Mouse (Mus musculus) myocyte (in vitro differentiated cells): Measurements from ENCODE around the gene Psmd1. TPM values are rescaled to one million over a fixed set of nuclear protein-coding genes. Genes with fewer than 3 reads are reported as not detected.

Experiments used
- H3K27me3 ChIP-seq: one replicate; pipeline ENCODE4 v1.6.1; 2011; ENCODE audit not compliant: control insufficient read depth, insufficient read depth, insufficient read length
- H3K36me3 ChIP-seq: one replicate; pipeline ENCODE4 v1.6.1; 2011; ENCODE audit not compliant: control insufficient read depth, insufficient read depth
- H3K4me2 ChIP-seq: one replicate; pipeline ENCODE4 v1.6.1; 2011; ENCODE audit warnings: low read depth, control low read depth
- H3K4me3 ChIP-seq: one replicate; pipeline ENCODE4 v1.5.1; 2011; ENCODE audit warnings: mild to moderate bottlenecking, control low read depth, moderate library complexity
- H3K79me2 ChIP-seq: one replicate; pipeline ENCODE4 v1.6.1; 2011; ENCODE audit not compliant: control insufficient read depth, insufficient read depth
- H3ac ChIP-seq: one replicate; pipeline ENCODE4 v1.6.1; 2011; ENCODE audit not compliant: control insufficient read depth, insufficient read length
- CEBPB ChIP-seq: IDR thresholded peaks from 2 replicates; pipeline ENCODE4 v1.6.1; 2011; ENCODE audit warnings: mild to moderate bottlenecking, moderate library complexity; ENCODE audit not compliant: poor library complexity, insufficient read depth, severe bottlenecking
- E2F4 ChIP-seq: IDR thresholded peaks from one replicate; pipeline ENCODE4 v1.6.1; 2011; ENCODE audit warnings: mild to moderate bottlenecking, control low read depth, moderate library complexity; ENCODE audit not compliant: insufficient read depth
- MAX ChIP-seq: IDR thresholded peaks from one replicate; pipeline ENCODE4 v1.6.1; 2011; ENCODE audit warnings: low read depth, mild to moderate bottlenecking, control low read depth
- MYOD1 ChIP-seq, 3 experiments: IDR thresholded peaks; one replicate each; pipeline ENCODE4 v1.6.1; 2011; ENCODE audit warnings: control low read depth in 2 of 3, low read depth in 2 of 3, mild to moderate bottlenecking in 2 of 3, moderate library complexity in 1 of 3; ENCODE audit not compliant: insufficient read length in 2 of 3, control insufficient read depth in 1 of 3
- MYOG ChIP-seq, 3 experiments: IDR thresholded peaks; one replicate each; pipeline ENCODE4 v1.6.1; 2011; ENCODE audit warnings: control low read depth in 2 of 3, low read depth in 2 of 3, mild to moderate bottlenecking in 2 of 3; ENCODE audit not compliant: insufficient read length in 2 of 3, control insufficient read depth in 1 of 3, insufficient read depth in 1 of 3
- POLR2A ChIP-seq: IDR thresholded peaks from one replicate; pipeline ENCODE4 v1.6.1; 2011; ENCODE audit warnings: low read depth, mild to moderate bottlenecking, control low read depth, moderate library complexity; ENCODE audit not compliant: insufficient read length
- POLR2AphosphoS2 ChIP-seq: IDR thresholded peaks from one replicate; pipeline ENCODE4 v1.6.1; 2011; ENCODE audit warnings: low read depth, control low read depth; ENCODE audit not compliant: insufficient read length
- REST ChIP-seq: IDR thresholded peaks from one replicate; pipeline ENCODE4 v1.6.1; 2011; ENCODE audit warnings: mild to moderate bottlenecking, control low read depth, moderate library complexity; ENCODE audit not compliant: insufficient read depth, insufficient read length
- SRF ChIP-seq: IDR thresholded peaks from one replicate; pipeline ENCODE4 v1.6.1; 2011; ENCODE audit warnings: low read depth; ENCODE audit not compliant: control insufficient read depth, insufficient read length
- TCF12 ChIP-seq: IDR thresholded peaks from one replicate; pipeline ENCODE4 v1.6.1; 2011; ENCODE audit warnings: mild to moderate bottlenecking, control low read depth; ENCODE audit not compliant: poor library complexity, insufficient read depth, severe bottlenecking
- TCF3 ChIP-seq: IDR thresholded peaks from one replicate; pipeline ENCODE4 v1.6.1; 2011; ENCODE audit warnings: low read depth, control low read depth; ENCODE audit not compliant: insufficient read length
- USF1 ChIP-seq: IDR thresholded peaks from one replicate; pipeline ENCODE4 v1.6.1; 2011; ENCODE audit warnings: low read depth, mild to moderate bottlenecking, control low read depth, moderate library complexity
- polyA plus RNA-seq: library from polyadenylated mRNA; unstranded; fragments of >200 nt; fragmentation: generic; extraction: Trizol; gene quantifications from one replicate; pipeline ENCODE4 v1.2.1, GENCODE M21; 2012; ENCODE audit warnings: missing spikeins

Psmd1 gene
- polyA plus RNA-seq, 1 experiment = 97.2 TPM

DNA sequence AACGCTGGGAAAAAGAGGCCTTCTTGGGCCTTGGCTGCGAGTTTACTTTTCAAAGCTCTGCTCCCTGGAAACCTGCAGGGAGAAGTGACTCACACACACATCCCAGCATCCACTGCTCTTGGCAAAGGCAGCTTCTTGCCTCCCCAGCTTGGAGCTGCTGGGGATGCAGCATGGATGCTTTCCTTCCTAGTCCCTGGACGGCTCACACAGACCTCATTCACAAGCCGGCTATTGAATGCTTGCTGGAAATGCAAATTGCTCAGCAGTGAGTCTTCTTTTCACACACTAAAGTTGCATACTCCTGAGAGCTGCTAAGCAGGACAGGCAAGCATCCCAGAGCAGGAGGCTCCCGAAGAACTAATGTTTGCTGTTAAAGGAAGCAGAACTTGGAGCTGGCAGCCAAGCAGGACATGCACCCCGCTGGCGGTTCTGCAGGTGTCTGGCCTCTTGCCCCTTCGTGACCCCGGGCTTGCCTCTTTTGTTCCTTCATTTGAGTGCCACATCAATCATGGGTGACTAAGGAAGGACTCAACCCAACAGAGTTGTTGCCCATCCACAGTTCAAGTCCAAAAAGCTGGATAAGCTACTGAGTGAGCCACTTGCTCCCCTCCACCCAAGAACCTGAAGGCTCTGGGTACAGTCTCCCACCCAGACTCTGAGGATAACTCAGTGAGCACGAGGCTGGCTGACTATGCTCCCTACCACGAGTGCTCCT lies 31.8 kb upstream of the Psmd1 start:
- Histone ChIP-seq H3K27me3 (peaks cover 17% of the 10 kb centered on the region), H3K4me2 (no peak overlapping the region), H3ac (no peak overlapping the region), H3K36me3 (no peaks in the 10 kb centered on the region), H3K4me3 (no peak overlapping the region), H3K79me2 (no peaks in the 10 kb centered on the region)
- no peak for TF ChIP-seq E2F4
- TF ChIP-seq MYOD1 (IDR thresholded peaks at IDR 0.05; ENCODE audit: control insufficient read depth in 1 of 3, insufficient read length in 2 of 3, low read depth in 2 of 3) = no peak
- no peak for TF ChIP-seq TCF3
- TF ChIP-seq SRF = no peak
- TF ChIP-seq POLR2AphosphoS2 = no peak
- no peak for TF ChIP-seq MYOG (IDR thresholded peaks at IDR 0.05; ENCODE audit: control insufficient read depth in 1 of 3, insufficient read depth in 1 of 3, insufficient read length in 2 of 3, low read depth in 2 of 3)
- no peak for TF ChIP-seq TCF12
- TF ChIP-seq CEBPB = no peak
- no peak for TF ChIP-seq MAX
- TF ChIP-seq USF1 = no peak
- TF ChIP-seq POLR2A = no peak
- no peak for TF ChIP-seq REST

- TF ChIP-seq MYOG (IDR thresholded peaks at IDR 0.05; ENCODE audit: control insufficient read depth in 1 of 3, insufficient read depth in 1 of 3, insufficient read length in 2 of 3, low read depth in 2 of 3) (no peak), SRF (no peak), USF1 (no peak), TCF12 (no peak), POLR2A (no peak), MAX (no peak), REST (no peak), TCF3 (no peak), POLR2AphosphoS2 (no peak), E2F4 (no peak), CEBPB (no peak), MYOD1 (IDR thresholded peaks at IDR 0.05; ENCODE audit: control insufficient read depth in 1 of 3, insufficient read length in 2 of 3, low read depth in 2 of 3) (no peak)
Measured at GRCm38 (mm10) chr1:86038191-86038951, 25.8 kb upstream of the Psmd1 start.

GRCm38 (mm10) chr1:86040131-86040530 lies 24.1 kb upstream of the Psmd1 start:
- Histone ChIP-seq H3ac (no peak overlapping the region), H3K4me3 (no peak overlapping the region), H3K79me2 (no peaks in the 10 kb centered on the region), H3K36me3 (no peaks in the 10 kb centered on the region), H3K4me2 (no peak overlapping the region), H3K27me3 (peaks cover 15% of the 10 kb centered on the region)
- TF ChIP-seq CEBPB = no peak
- TF ChIP-seq MYOD1 (IDR thresholded peaks at IDR 0.05; ENCODE audit: control insufficient read depth in 1 of 3, insufficient read length in 2 of 3, low read depth in 2 of 3) = no peak
- TF ChIP-seq SRF = no peak
- no peak for TF ChIP-seq POLR2AphosphoS2
- no peak for TF ChIP-seq TCF3
- no peak for TF ChIP-seq TCF12
- TF ChIP-seq MYOG (IDR thresholded peaks at IDR 0.05; ENCODE audit: control insufficient read depth in 1 of 3, insufficient read depth in 1 of 3, insufficient read length in 2 of 3, low read depth in 2 of 3) = no peak
- no peak for TF ChIP-seq REST
- no peak for TF ChIP-seq MAX
- TF ChIP-seq E2F4 = no peak
- TF ChIP-seq USF1 = no peak
- no peak for TF ChIP-seq POLR2A

More at GRCm38 (mm10) chr1:86038191-86038951, 25.8 kb upstream of the Psmd1 start:
- H3K27me3 ChIP-seq = peaks cover 11% of the 10 kb centered on the region
- H3K4me3 ChIP-seq = no peak overlapping the region
- H3ac ChIP-seq = no peak overlapping the region
- no peaks in the 10 kb centered on the region for H3K79me2 ChIP-seq
- no peaks in the 10 kb centered on the region for H3K36me3 ChIP-seq
- no peak overlapping the region for H3K4me2 ChIP-seq

- Histone ChIP-seq H3K36me3 (no peaks in the 10 kb centered on the region), H3K4me3 (no peak overlapping the region), H3K27me3 (peaks cover 18% of the 10 kb centered on the region), H3K4me2 (no peak overlapping the region), H3K79me2 (no peaks in the 10 kb centered on the region), H3ac (no peak overlapping the region)
- no peak for TF ChIP-seq USF1
- TF ChIP-seq MAX = no peak
- TF ChIP-seq POLR2A = no peak
- no peak for TF ChIP-seq MYOG (IDR thresholded peaks at IDR 0.05; ENCODE audit: control insufficient read depth in 1 of 3, insufficient read depth in 1 of 3, insufficient read length in 2 of 3, low read depth in 2 of 3)
- TF ChIP-seq POLR2AphosphoS2 = no peak
Measured at GRCm38 (mm10) chr1:86040817-86041216, 23.4 kb upstream of the Psmd1 start.
